Mouse (Mus musculus) activated CD4-positive, CD25-positive, alpha-beta regulatory T cell, adult 4 months (primary cell): ENCODE data around the gene Best2. TPM values are rescaled to one million over a fixed set of nuclear protein-coding genes. Genes with fewer than 3 reads are reported as not detected.

Experiments used
- ATAC-seq: one replicate; pipeline ENCODE4 v1.8.0; 2017
- polyA plus RNA-seq, 2 experiments: library from polyadenylated mRNA; unstranded; fragments of 100-300 nt; shearing (Covaris generic); gene quantifications; one replicate each; pipeline ENCODE4 v1.2.1; 2017

The Best2 gene
- polyA plus RNA-seq, 2 experiments from 2014 or later, result not detected

GRCm38 (mm10) chr8:84966603-84967002, 47.7 kb downstream of the Best2 start:
- no peak for ATAC-seq

GRCm38 (mm10) chr8:84965731-84966291, 48.5 kb downstream of the Best2 start:
- peak; percentile 96 for ATAC-seq

- ATAC-seq, result no peak
Measured at GRCm38 (mm10) chr8:84963952-84964351, 50.4 kb downstream of the Best2 start.

DNA sequence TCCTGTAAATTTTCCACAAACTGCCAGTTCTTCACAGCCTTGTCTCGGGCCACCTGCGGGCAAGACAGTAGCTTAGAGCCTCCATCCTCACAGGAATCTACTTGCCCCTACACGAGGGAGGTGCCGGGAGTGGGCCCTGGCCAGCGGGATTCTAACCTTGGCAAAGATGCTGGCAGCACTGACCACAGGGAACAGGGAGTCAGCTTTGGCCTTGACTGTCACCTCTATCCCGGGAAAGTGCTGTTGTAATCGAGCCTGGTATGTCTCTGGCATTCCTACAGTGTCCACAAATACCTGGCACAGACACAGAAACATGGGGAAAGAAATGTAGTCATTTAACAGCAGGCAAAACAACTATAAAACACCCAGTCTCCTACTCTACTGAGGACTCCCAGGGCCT, 54.5 kb downstream of the Best2 start:
- ATAC-seq, result no peak

Other genes starting within 250 kb of the Best2 start
- gene Nfix, start 214.2 kb downstream of the Best2 start, polyA plus RNA-seq, result 1 to 10 TPM; 2.0 to 2.2 TPM
- 1 to 10 TPM; 4.2 to 4.5 TPM for gene Dand5, start 191.7 kb downstream of the Best2 start, polyA plus RNA-seq
- gene Gadd45gip1, start 183.0 kb downstream of the Best2 start, polyA plus RNA-seq, result 10 to 100 TPM; 18.5 to 21.5 TPM
- gene Rad23a, start 173.9 kb downstream of the Best2 start, polyA plus RNA-seq, result 100 to 1,000 TPM; 125 to 131 TPM
- gene Calr, start 167.6 kb downstream of the Best2 start, polyA plus RNA-seq, result 100 to 1,000 TPM; 269 to 303 TPM
- gene Farsa, start 157.5 kb downstream of the Best2 start, polyA plus RNA-seq, result 10 to 100 TPM; 45.8 to 58.4 TPM
- gene Syce2, start 142.4 kb downstream of the Best2 start, polyA plus RNA-seq, result 10 to 100 TPM in 1 of 2 experiments, 1 to 10 TPM in 1; 8.2 to 15.0 TPM
- 10 to 100 TPM; 11.3 to 15.1 TPM for gene Gcdh, start 120.6 kb downstream of the Best2 start, polyA plus RNA-seq
- gene Klf1, start 112.6 kb downstream of the Best2 start, polyA plus RNA-seq, result 1 to 10 TPM in 1 of 2 experiments, not detected in 1; 1.1 TPM
- gene Dnase2a, start 106.0 kb downstream of the Best2 start, polyA plus RNA-seq, result 10 to 100 TPM; 15.1 to 18.1 TPM
- gene Mast1, start 77.2 kb downstream of the Best2 start, polyA plus RNA-seq, result 1 to 10 TPM in 1 of 2 experiments, under 1 TPM in 1; 0.64 to 1.0 TPM
- gene Rtbdn, start 67.5 kb downstream of the Best2 start, polyA plus RNA-seq, result not detected
- not detected for gene Gm49661, start 45.1 kb downstream of the Best2 start, polyA plus RNA-seq
- gene Prdx2, start 44.9 kb downstream of the Best2 start, polyA plus RNA-seq, result 100 to 1,000 TPM; 246 to 312 TPM
- 10 to 100 TPM; 68.9 to 91.0 TPM for gene Rnaseh2a, start 44.8 kb downstream of the Best2 start, polyA plus RNA-seq
- gene Junb, start 35.8 kb downstream of the Best2 start, polyA plus RNA-seq, result 10 to 100 TPM; 28.9 to 30.5 TPM
- 1 to 10 TPM; 2.6 to 3.0 TPM for gene Hook2, start 23.9 kb downstream of the Best2 start, polyA plus RNA-seq
- gene Asna1, start 10.8 kb upstream of the Best2 start, polyA plus RNA-seq, result 10 to 100 TPM; 55.6 to 98.1 TPM
- 10 to 100 TPM; 26.8 to 30.5 TPM for gene Trir, start 12.3 kb upstream of the Best2 start, polyA plus RNA-seq
- gene Tnpo2, start 22.4 kb upstream of the Best2 start, polyA plus RNA-seq, result 10 to 100 TPM in 1 of 2 experiments, 1 to 10 TPM in 1; 9.2 to 19.4 TPM
- gene Fbxw9, start 45.5 kb upstream of the Best2 start, polyA plus RNA-seq, result 1 to 10 TPM; 2.8 to 3.1 TPM
- gene Gm5741, start 53.5 kb upstream of the Best2 start, polyA plus RNA-seq, result not detected
- gene Dhps, start 57.2 kb upstream of the Best2 start, polyA plus RNA-seq, result 10 to 100 TPM; 28.3 to 29.8 TPM
- 100 to 1,000 TPM; 132 to 134 TPM for gene Wdr83os, start 66.2 kb upstream of the Best2 start, polyA plus RNA-seq
- gene Wdr83, start 66.8 kb upstream of the Best2 start, polyA plus RNA-seq, result 10 to 100 TPM; 33.1 to 46.7 TPM
- 10 to 100 TPM; 64.8 to 82.0 TPM for gene Man2b1, start 68.7 kb upstream of the Best2 start, polyA plus RNA-seq
- gene Zfp791, start 108.6 kb upstream of the Best2 start, polyA plus RNA-seq, result not detected
- gene Cks1brt, start 137.4 kb upstream of the Best2 start, polyA plus RNA-seq, result under 1 TPM in 1 of 2 experiments, not detected in 1; 0.20 TPM
- gene Olfr371, start 211.5 kb upstream of the Best2 start, polyA plus RNA-seq, result not detected